Mouse (Mus musculus) testis, postnatal 14 days (tissue): Measurements from ENCODE around the gene Phf14.

ENCODE experiments used
- DNase-seq: peaks from one replicate; pipeline ENCODE4 v3.0.0; 2021; ENCODE audit warnings: low spot score

Gene Phf14

DNA sequence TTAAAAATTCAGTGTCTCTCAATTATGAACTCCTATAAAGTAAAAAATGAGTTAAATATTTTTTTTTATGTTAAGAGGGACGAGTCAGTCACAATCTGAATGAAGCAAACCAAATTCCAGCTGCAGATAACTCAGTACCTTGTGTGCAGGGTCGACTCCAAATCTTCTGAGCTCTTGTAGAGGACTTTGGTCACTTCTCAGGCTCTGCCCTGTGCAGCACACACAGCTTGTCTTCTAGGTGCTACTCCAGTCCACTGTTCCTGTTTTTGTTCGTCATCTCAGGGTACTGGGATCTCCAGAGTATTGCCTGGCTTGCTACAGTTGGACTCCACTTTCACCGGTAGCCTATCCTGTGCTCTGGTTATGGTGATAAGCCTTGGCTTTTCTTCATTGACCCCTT lies 113.1 kb downstream of the Phf14 start:
- no peak for DNase-seq

DNA sequence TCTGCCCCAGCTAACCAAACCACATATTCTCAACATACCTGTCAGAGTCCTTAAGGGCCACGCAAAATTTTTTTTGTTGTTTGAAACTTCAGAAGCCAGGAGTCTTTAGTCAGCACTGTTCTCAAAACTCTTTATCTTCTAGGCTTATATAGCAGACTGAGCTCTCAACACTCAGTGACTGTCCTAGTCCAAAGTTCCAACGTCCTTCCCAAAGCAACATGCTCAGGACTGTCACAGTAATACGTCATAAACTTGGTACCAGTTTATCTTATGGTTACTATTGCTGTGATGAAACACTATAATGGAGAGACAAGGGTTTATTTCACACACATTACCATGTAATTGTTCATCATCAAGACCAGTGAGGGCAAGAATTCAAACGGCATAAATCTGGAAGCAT lies 113.9 kb downstream of the Phf14 start:
- no peak for DNase-seq

DNA sequence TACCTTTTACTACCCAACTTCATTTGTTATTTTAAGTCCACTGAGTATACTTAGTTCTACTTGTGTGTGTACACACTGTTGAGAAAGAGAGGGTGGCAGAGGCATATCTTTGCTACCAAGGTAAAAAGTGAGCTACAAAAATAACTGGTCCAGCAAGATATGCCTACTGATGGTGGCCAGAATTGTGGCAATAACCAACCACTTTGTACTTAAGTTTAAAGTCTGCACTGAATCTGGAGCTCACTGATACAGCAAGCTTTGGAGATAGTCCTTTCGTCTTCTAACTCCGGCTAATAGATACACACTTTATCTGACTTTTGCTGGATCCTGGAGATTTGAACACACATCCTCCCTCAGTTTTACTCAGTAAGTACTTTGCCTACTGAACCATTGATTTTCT lies 115.8 kb downstream of the Phf14 start:
- no peak for DNase-seq

DNA sequence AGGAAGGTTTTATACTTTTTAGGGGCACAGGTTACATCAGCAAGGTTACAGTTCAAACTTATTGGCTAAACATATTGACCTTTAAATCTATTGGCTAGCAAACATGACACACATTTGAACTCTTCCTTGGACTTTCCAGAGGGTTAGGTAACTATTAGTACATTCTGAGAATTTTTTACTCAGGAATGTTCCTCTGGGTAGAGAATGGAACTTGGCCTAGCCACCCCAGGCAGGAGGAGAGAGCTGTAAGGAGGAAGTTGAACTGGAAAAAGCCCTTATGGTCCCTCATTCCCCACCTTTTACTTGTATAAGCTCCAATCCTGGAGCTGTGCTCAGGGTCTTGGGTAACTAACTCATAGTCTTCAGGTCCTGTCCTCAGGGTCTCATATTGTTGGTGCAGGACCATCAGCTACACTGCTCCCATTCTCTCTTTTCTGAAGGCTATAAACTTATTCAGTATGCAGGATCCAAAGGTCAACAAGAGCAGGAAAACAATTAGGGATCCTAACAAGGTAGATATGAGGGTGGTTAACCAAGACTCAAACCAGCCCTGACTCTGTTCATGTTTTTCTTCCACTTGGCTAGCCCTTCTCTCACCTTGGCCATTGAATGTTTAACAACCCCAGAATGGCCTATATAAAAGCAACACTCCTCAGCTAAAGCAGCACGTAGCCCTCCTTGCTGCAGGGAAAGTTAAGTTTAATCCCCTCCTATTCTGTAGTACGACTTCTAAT lies 119.4 kb downstream of the Phf14 start:
- DNase-seq = no peak

DNA sequence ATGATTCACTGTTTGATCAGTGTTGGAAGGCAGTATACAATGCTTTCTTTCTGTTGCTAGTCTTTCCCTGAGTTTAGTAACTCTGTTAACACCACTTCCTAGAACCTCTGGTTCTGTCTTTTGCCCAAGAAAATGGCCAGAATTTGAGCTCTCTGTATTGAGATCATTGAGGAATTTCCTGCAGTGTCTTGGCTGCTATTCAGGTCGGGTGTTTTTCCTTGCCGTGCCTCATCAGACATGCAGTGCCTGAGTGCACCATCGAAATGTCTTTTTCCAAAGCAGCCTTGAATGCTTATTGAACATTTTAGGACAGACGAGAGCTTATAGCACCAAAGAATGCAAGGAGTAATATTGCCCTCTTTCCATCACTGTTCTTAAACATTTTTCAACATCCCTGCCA lies 127.0 kb downstream of the Phf14 start:
- no peak for DNase-seq

DNA sequence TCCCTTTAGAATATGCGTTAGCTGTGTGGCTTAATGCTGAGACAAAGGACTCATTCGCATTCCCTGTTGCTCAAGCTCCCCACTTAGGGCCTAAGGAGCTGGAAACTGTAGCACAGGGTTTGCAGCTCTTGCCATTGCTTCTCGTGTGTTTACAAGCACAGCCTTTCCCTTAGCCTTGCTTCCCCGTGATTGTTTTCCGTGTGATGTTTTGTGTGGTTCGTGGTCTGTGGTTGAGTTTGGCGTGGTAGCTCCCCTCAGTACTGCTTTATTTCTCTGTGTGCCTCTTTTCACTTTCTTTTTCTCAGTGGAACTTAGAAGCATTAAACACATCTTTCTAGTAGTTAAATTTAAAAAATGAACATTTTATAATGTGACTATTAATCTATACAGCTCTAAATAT lies 130.7 kb downstream of the Phf14 start:
- DNase-seq = no peak

DNA sequence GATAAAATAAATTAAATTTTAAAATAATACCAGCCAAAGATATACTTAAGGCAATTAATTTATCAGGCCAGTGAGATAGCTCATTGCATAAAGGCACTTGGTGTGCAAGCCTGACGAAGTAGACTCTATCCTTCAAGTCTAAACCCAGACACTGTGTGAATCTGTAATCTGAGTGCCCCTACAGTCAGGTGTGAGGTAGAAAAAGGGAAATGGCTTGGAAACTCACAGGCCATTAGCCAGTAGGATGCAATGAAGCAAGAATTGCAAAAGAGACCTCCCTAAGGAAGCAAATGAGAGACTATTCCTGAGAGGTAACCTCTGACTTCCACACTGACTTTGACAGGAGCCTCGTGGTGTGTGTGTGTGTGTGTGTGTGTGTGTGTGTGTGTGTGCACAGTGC lies 145.3 kb downstream of the Phf14 start:
- no peak for DNase-seq

DNA sequence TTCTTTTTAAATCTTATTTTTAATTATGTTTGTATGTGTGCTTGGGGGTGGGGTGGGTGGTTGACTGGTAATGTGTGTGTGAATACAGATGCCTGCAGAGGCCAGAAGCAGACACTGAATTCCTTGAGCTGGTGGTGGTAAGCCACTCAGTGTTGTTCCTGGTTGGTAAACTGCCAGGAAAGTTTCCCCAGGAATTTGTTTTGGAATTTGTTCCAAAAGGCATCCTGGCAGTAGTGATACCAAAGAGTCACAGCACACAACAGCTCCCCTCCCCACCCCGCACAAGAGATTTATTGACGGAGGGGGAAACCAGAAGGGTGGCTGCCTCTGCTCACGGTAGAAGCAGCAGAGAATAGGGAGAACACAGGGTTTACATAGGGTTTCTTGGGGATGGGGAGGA lies 146.5 kb downstream of the Phf14 start:
- no peak for DNase-seq

DNA sequence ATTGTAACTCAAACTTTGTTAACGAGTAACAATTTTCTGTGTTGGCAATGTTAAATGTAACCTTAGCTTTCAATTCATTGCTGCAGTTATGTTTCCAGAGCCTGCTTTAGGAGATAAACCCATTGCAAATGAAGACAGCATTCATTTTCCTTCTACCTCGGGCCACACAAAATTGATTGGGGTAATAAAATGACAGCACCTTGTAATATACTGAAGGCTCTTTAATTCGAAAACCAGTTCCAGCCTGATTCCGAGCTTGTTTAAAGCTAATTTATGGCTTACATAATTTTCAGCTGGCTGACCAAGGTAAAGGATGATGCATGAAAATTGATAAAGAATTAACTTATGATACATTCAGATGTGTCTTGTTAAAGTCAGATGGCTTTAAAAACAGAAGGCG lies 151.1 kb downstream of the Phf14 start:
- DNase-seq = no peak

DNA sequence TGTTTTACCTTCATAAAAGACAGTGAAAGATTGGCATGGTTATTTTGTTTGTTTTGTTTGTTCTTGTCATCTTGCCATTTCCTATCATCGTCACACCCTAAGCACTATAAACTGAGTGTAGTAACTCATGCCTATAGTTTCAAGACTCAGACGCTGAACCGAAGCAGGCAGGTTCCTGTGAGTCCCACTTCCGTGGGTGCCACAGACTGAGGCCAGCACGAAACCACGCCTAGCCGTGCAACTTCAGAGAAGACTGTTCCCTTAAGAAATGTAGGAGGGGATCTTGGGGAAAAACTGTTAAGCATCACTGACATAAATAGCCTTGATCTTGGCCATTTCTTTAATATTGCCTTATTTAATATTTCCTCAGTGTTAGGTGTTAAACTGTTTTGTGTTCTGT lies 152.4 kb downstream of the Phf14 start:
- DNase-seq = no peak

DNA sequence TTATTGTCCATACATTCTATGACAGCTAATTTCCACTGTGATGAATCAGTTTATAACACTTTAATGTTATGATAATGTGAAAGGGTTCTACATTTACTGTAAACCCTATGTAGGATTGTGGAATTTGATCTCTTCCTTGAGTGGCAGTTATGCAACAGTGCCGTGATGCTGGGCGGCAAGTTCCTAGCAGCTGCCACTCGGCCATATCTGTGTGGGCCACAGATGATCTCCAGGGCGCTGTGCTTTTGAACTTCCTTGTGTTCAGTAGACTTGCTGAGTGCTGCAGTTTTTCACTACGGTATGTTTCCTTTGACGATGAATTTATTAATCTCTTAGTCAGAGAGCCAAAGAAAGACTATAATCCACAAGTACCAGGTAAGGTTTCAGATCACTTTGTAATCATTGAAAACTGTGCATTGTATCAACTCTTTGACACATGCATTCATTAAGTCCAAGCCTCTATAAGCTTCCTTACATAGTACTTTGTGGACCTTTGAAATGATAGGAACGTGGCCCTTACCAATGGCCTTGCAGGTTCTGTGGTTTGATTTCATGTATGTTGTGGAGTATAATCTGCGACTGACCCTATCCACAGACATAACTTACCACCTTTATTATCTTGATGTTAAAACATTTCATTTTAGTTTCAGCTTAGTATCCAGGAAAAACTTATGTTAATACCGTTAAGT lies 153.0 kb downstream of the Phf14 start:
- no peak for DNase-seq

DNA sequence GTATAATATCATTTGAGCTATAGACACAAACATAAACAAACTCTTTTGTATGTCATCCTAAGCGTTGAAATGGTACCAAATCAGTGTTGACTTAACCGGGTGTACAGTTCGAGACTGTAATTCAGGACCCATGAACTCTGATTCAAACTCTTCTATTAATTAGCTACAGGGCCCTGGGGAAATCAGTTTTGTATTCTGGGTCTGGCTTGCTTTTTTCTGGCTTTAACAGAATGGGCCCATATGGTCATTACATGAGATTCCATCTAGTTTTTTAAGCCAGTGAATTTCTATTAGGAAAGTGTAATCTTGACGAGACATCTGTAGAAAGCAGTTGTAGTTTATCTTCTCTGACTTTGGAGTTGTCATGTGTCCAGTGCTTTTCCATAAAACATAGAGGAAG lies 160.3 kb downstream of the Phf14 start:
- DNase-seq = no peak

DNA sequence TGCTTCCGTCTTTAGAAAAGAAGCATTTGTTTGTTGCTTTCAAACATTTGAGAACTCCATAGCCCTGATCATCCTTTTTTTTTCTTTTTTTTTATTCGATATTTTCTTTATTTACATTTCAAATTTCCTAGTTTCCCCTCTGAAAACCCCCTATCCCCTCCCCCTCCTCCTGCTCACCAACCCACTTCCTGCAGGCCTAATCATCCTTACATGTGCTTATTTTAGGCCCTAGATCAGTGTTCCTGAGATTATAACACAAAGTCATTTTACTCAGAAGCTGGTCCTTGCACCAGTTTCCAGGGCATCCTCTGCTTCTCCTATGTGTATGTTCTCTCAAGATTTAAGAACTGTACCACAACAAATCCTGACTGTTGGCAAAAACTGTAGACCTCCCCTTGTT lies 161.7 kb downstream of the Phf14 start:
- DNase-seq = no peak

DNA sequence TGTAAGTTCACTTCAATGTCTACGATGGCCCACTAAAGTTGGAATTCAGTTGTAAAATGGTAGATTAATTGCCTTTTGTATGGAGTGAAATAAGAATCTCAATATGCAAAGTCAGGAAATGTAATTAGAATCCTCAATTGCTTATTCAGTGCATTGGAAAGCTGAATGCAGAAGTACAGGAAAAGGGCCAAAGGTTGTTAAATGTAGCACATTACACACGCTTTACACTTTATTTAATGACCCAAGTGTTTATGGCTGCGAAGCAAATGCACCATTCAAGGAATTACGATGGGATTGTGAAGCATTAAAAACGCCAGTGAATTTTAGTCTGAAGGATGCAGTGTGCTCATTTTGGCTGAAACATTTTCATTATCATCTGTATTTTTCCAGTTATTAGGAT lies 167.0 kb downstream of the Phf14 start:
- DNase-seq = no peak

DNA sequence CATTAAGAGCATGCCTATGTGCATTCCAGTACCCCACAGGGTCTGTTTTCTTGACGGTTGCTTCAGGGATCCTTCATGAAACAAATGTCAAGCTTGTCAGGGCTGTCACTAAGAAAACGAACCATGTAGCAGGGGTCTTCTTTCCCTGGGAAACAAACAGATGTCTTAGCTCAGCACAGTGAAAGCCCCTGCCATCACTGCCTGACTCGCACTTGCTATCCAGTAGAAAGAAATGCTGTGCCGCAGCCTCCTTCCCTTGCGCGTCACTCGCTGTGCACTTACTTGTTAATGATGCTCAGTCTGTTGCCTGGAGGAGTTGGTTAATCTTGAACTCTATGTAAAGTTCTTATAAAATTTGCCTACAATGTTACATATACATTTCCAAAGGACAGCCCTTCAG lies 169.7 kb downstream of the Phf14 start:
- DNase-seq = no peak

DNA sequence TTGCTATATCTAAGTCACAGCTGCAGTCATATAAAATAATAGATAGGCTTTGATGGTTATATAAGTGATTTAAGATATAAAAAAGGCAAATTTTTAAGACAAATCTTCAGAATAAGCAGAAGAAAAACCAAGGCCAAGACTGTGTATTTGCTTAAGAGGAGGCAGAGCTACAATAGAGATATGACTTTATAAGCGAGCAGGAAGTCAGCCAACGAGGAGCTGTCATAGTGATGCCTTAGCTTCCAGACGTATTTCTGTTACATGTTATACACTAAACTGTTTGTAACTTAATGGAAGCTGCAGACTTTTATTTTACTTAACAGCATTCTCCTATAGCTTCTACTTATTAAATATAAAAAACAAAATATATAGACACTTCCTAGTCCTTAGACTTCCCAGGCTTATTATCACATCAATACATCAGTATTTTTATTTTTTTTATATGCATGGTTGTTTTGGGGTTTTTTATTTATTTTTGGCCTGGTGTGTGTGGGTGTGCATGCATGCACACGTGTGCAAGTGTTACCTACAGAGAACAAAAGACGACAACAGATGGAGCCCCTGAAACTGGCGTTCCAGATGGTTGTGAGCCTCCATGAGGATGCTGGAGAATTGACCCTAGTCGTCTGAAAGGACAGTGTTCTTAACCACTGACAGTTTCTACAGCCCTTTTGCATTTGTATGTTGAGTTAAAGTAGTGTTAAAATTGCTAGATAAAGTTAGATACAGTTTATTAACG lies 170.4 kb downstream of the Phf14 start:
- DNase-seq = no peak

DNA sequence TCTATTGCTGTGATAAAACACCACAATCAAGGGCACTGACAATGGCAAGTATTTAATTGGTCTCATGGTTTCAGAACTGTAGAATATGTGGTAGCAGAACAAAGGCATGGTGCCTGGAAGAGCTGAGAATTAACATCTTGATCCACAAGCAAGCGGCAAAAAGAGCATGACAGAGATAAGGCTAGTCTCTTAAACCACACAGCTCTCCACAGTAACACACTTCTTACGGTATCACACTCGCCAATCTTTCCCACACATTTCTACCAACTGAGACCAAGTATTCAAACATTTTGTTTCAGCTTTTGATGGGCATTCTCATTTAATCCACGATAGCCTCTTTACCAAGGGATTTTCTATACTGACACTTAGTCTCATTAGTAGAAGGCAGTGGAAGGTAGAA lies 171.7 kb downstream of the Phf14 start:
- DNase-seq = no peak

DNA sequence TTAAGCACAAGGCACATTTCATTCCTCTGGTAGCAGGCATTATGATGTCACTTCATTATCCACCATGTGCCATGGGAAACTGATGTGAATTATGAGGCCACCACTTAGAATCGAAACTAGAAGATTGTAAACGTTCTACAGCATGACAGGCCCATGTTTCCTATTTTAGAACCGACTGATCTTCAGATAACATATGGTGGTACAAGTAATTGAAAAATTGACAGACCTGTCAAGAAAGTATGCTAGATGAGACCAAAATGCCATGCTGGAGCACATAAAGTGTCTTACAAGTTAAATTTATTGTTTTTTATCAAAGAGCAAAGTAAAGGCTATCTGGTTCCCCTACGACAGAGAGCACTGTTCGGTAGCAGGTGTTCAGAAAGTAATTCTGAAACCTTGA lies 172.8 kb downstream of the Phf14 start:
- DNase-seq = no peak

DNA sequence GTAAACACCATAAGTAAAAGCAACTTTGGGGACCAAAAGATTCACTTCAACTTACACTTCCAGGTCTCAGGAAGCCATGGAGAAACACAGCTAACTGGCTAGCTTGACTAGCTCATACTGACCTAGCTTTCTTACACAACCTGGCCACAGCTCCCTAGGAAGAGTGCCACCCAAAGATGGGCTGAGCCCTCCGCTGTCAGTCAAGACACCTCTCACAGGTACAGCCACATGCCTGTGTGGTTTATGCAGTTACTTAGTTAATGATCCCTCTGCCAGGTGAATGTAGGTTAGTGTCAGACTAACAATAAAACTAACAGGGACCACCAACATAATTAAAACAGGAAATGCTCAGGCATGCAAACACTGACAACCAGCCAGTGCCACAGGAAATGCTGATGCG lies 174.1 kb downstream of the Phf14 start:
- DNase-seq = no peak

DNA sequence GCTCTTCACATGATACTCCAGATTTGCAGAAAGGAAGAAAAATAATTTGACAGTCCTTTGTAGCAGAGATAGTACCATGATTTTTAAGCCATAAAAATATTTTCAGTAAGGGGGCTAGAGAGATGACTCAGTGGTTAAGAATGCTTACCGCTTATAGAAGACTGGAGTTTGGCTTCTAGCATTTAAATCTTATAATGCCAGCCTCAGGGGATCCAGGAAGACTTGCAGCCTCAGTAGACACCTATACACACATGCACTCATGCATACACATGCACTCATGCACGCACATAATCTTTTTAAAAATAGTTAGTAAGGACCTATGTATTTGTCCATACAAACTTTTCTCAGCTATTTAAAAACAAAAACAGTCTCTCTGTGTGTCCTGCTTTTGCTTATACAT lies 174.5 kb downstream of the Phf14 start:
- DNase-seq = no peak

DNA sequence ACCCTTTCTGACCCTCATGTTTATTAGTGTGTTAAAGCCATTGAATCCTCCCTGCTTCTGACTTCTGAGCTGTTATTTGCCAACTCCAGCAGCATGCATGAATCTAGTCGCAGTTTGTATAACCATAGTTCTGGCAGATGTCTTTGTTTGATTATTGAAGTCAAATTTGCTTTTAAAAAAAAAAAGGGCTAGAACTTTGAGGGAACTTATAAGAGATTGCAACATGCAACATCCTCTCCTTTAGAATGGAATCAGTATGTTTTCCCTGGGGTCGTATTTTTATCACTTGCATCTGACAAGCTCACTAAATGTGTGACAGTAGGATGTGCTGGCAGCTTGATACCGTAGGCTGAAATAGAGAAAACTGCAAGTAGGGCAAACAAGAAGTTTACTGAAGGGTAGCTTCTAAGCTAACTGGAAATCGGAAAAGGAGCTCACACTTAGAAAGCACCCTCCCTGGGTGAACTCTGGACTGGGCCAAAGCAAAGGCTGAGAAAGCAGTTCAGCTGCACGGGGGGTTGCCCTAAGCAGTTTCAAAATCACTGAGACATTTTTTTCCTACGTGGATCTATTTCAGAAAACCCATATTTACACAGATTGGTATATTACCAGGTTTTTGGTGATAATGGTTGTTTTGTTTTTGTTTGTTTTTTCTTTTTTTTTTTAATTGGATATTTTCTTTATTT lies 175.1 kb downstream of the Phf14 start:
- DNase-seq = no peak

DNA sequence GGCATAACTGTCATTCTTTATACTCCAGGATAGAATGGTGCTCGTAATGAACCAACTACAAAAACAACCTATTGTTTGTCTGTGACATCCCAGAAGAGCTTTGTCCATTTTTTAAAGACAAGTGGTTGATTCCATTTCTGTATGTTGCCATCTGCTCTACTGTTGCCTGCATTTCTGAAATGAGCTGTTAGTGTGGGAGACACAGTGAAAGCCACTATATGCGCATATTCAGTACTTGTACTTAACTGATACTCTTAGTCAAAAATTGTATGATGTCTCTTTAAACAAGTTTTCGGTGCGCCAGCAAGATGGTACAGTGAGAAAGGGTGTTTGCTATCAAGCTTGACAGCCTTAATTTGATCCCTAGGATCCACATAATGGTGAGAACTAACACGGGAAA lies 177.1 kb downstream of the Phf14 start:
- DNase-seq = no peak
